Mouse (Mus musculus) layer of hippocampus, postnatal 14 days (tissue): ENCODE data around the gene Adam34. TPM values are rescaled to one million over a fixed set of nuclear protein-coding genes. Genes with fewer than 3 reads are reported as not detected.
"Not testable (repeated sequence)": the region's sequence is repeated elsewhere in the genome, so short reads cannot be mapped to it uniquely, and the experiment has no call there.

ENCODE experiments used
- DNase-seq, 2 experiments: peaks; one replicate each; pipeline ENCODE4 v3.0.0; 2021 to 2022; ENCODE audit warnings: low spot score in 2 of 2, mixed read lengths in 1 of 2
- long read RNA-seq, 2 experiments: library from polyadenylated mRNA; stranded (forward); transcript quantifications; one replicate each; pipeline ENCODE4 v2.0.0; 2021
- total RNA-seq, 2 experiments: library from RNA; stranded (reverse); gene quantifications; 2 replicates each; pipeline ENCODE4 v1.2.3; 2021

Adam34 gene
- total RNA-seq: not detected
- long read RNA-seq, experiment 1: 0 reads
- long read RNA-seq, experiment 2: 0 reads

DNA sequence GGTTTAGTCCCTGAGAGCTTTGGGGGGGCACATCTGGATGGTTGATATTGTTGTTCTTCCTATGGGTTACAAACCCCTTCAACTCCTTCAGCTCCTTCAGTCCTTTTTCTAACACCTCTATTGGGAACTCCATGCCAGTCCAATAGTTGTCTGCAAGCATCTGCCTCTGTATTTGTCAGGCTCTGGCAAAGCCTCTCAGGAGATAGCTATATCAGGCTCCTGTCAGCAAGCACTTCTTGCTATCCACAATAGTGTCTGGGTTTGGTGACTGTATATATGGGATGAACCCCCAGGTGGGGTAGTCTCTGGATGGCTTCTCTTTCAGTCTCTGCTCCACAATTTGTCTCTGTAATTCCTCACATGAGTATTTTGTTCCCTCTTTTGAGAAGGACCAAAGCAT, at the start of gene Adam34:
Gene Adam34 (minus strand): TSS at position 101 of the 400 bp plus-strand sequence.
- no peak for DNase-seq

DNA sequence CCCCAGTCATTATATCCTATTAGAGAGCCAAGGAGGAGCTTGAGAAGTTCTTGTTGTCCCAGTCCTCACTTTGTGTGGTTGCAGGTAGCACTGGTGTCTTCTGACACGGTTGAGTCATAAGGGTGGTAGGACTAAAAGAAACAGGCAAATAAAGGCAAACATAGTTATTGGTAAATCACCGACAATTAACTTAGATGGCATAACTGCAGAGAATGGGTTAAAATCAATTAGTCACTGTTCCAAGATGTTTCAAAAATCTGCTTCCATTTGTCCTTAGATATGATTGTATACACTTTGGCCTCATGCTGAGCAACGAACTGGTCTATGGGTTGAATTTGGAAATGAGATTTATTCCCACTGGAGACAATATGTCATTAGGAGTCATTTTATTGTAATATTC, 82.7 kb downstream of the Adam34 start, which contains the start of gene Gm5346:
Gene Gm5346 (minus strand): TSS at position 101 of the 400 bp plus-strand sequence.
- DNase-seq: no peak

DNA sequence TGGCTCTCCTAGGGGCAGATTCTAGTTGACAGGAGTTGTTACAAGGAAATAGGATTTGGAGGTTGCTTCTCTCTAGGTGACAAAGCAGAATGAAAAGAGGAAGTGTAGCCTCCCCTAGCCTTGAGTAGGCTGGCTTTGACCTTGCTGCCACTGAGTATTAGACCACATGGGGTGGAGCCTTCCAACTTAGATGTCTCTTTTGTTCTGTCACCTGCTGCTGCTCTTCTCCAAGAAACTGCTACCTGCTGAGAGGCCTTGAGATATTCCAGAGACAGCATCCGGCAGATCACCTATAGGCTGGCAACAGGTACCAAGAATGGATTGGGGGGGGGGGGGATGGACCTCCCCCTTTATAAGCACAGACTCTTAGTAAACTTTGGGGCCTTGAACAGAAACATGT, 93.8 kb downstream of the Adam34 start:
- no peak for DNase-seq

DNA sequence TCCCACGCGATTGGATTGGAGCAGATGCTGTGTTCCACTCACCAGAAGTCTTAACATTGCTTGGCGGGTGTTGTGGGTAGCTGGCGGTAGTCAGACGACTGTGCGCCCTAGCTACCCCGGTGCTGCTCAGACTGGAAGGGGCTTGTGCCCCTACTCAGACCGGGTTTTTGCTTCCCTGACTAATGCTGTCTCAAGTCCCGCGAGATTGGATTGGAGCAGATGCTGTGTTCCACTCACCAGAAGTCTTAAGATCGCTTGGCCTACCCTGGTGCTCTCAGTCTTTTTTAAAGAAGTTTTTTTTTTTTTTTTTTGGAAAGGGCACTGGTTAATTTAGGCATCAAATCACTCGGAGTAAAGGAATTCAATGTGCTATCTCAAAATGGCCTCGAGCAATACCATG, 106.2 kb downstream of the Adam34 start:
- DNase-seq: not testable (repeated sequence)

DNA sequence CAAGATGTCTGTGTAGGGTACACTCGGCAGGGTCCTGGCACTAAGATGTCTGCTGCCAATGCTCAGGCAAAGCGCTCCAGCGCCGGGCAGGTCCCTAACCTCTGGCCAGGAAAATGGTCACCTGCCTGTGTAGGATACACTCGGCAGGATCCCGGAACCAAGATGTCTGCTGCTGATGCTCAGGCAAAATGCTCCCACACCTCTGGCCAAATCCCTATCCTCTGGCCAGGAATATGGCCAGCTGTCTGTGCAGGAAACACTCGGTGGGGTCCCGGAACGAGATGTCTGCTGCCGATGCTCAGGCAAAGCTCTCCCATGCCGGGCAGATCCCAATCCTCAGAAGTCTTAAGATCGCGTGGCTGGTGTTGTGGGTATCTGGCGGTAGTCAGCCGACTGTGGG, 106.7 kb downstream of the Adam34 start:
- DNase-seq: not testable (repeated sequence)

Other genes with a start within 250 kb of the Adam34 start
- gene Adam26b, start 181.9 kb downstream of the Adam34 start, total RNA-seq: not detected
- gene Adam26a, start 133.3 kb downstream of the Adam34 start, total RNA-seq: not detected
- under 1 TPM in 1 of 2 experiments, not detected in 1; 0.14 TPM for gene Gm5346, start 82.8 kb downstream of the Adam34 start, total RNA-seq